Mouse (Mus musculus): ENCODE data around the gene Hfe.
"Not testable (repeated sequence)": the region's sequence is repeated elsewhere in the genome, so short reads cannot be mapped to it uniquely, and the experiment has no call there.

Hfe gene

GRCm38 (mm10) chr13:23683755-23684281 lies 26.8 kb downstream of the Hfe start, which contains the start of the genes Hist1h2ac and Hist1h2bc:
Hist1h2ac (minus strand) TSS chr13:23683948.
Hist1h2bc (plus strand) TSS chr13:23684199.
- peak; percentile 86 for DNase-seq

DNA sequence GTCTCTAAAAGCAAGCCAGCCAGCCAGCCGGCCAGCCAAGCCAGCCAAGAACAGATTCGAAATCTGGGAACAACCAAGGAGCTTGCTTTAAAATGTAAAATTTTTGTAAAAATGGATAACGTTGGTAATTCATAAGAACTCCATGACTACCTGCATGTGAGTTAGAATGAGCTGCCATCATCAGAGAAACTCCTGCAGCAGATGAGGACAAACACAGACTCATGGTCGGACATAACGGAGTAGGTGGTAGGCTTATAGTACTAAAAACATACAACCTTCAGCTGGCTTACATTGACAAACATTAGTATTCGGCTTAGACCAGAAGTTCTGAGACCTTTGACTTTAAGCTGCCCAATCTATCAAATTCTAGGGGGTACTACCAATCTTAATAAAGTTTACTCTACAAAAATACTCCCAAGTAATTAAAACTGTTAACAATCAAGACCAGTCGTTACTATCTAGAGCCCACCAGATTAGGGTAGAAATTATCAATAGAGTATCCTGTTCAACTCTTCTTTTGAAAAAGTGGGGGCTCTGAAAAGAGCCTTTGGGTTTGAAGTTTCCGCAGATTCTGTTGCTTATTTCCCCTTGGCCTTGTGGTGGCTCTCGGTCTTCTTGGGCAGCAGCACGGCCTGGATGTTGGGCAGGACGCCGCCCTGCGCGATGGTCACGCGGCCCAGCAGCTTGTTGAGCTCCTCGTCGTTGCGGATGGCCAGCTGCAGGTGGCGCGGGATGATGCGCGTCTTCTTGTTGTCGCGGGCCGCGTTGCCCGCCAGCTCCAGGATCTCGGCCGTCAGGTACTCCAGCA lies 27.5 kb downstream of the Hfe start:
- not testable (repeated sequence) for DNase-seq

- DNase-seq = no peak
Observed at GRCm38 (mm10) chr13:23682623-23682946, 28.1 kb downstream of the Hfe start.

- no peak for DNase-seq
Observed at GRCm38 (mm10) chr13:23681990-23682582, 28.6 kb downstream of the Hfe start.

GRCm38 (mm10) chr13:23662536-23662935 lies 48.1 kb downstream of the Hfe start:
- no peak for DNase-seq

GRCm38 (mm10) chr13:23659636-23660366 lies 50.9 kb downstream of the Hfe start:
- no peak for DNase-seq
